Mouse (Mus musculus) hematopoietic stem cell, adult 5-6 weeks (primary cell): Measurements from ENCODE around the gene Ncoa3. TPM values are rescaled to one million over a fixed set of nuclear protein-coding genes. Genes with fewer than 3 reads are reported as not detected.

Experiments used
- ATAC-seq, 2 experiments: fragments of 125-278 bp in 1 of 2; replicated peaks in 1 of 2; 2 replicates each; pipeline ENCODE4 v1.8.0; 2016 to 2017; ENCODE audit warnings: inconsistent platforms in 2 of 2, mild to moderate bottlenecking in 2 of 2, moderate number of reproducible peaks in 2 of 2, low read depth in 1 of 2, moderate TSS enrichment in 1 of 2; ENCODE audit not compliant: low FRiP score in 2 of 2, poor library complexity in 2 of 2, severe bottlenecking in 2 of 2, insufficient read depth in 1 of 2, low TSS enrichment in 1 of 2
- total RNA-seq: library from RNA; stranded (forward); fragments of 172-1452, 232-1000 nt; gene quantifications from 2 replicates; pipeline ENCODE4 v1.2.3, GENCODE M21; 2017

The Ncoa3 gene
- total RNA-seq, 1 experiment from 2014 or later: 31.0 TPM

GRCm38 (mm10) chr2:166045549-166046501 lies 53.4 kb downstream of the Ncoa3 start:
- peak in 1 of 2 experiments; percentile 37; a peak in 2 of 4 replicates for ATAC-seq

GRCm38 (mm10) chr2:166047931-166048330 lies 55.5 kb downstream of the Ncoa3 start:
- no peak for ATAC-seq

GRCm38 (mm10) chr2:166048852-166049251 lies 56.4 kb downstream of the Ncoa3 start:
- ATAC-seq: no peak

DNA sequence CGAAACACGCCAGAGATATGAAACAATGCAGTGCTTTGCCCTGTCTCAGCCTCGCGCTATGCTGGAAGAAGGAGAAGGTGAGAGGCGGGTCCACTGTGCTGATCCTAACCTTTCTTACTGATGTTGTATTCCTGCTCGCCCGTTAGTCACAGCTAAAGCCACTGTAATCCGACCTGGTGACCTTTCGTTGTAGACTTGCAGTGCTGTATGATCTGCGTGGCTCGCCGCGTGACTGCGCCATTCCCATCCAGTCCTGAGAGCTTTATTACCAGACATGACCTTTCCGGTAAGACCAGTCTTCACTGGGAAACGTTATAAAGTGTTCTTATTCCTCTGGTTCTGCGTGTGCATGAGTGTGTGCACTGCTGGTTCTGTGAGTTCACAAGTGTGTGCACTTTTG lies 59.0 kb downstream of the Ncoa3 start:
- ATAC-seq: no peak

DNA sequence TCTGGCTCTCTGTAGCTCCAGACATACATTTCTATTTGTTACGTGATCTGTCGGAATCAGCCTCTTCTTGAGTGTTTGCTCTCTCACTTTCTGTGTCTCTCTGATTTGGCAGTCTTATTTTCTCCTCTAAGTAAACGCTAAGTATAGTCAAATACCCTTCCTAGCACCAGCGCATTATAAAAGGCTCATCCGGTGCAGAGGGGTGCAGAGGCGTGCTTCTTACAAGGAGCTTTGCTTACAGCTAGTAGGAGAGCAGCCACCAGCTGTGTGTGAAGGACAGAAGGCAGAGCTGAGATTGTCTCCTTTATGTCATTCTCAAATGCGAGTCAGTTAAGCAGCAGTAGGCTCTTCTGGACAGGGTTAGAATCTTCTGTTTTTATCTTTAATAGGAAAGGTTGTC lies 59.5 kb downstream of the Ncoa3 start:
- no peak for ATAC-seq

DNA sequence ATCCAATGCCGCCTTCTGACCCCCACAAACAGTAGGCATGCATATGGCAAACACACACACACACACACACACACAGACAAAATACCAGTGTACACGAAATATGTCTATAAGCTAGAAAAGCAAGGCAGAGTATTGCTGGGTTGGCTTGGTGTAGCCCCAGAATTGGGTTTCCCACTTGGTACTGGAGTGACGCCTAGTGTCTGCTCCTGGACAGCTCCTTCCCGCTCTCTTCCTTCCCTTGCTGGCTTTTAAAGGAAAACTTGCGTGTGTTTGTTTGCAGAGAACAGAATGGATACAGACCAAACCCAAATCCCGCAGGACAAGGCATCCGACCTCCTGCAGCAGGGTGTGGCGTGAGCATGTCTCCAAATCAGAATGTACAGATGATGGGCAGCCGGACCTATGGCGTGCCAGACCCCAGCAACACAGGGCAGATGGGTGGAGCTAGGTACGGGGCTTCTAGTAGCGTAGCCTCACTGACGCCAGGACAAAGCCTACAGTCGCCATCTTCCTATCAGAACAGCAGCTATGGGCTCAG lies 61.6 kb downstream of the Ncoa3 start:
- no peak for ATAC-seq

DNA sequence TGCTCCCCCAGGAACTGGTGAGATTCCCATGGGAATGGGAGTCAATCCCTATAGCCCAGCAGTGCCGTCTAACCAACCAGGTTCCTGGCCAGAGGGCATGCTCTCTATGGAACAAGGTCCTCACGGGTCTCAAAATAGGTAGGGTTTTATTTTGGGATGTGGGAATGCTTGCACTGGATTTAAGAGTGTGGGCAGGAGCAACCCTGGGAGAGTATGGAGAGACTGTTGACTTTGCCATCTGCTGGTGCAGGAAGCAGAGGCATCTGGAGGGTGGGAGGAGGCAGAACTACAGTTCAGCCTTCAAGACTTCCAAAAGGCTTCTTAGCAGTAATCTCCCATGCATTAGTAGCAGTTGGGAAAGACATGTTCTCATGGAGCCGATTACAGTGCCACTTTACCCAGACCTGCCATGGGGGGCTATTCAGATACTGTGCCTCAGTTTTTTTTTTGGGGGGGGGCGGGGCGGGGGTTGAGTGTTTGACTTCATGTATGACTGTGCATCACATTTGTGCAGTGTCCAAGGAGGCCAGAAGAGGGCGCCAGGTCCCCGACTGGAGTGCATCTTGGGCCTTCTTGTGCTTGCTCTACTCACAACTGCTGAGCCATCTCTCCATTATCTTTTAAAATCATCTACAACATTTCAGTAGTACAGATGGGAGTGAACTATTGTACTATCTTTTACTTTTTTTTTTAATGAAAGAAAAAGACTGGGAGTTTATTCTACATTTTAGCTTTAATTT lies 67.4 kb downstream of the Ncoa3 start:
- ATAC-seq: no peak

- ATAC-seq: no peak
These were observed 69.6 kb downstream of the Ncoa3 start for GRCm38 (mm10) chr2:166062008-166062407.

GRCm38 (mm10) chr2:166062431-166062830 lies 70.0 kb downstream of the Ncoa3 start:
- ATAC-seq: no peak

- ATAC-seq: no peak
These were observed 74.0 kb downstream of the Ncoa3 start for GRCm38 (mm10) chr2:166066434-166066833.

DNA sequence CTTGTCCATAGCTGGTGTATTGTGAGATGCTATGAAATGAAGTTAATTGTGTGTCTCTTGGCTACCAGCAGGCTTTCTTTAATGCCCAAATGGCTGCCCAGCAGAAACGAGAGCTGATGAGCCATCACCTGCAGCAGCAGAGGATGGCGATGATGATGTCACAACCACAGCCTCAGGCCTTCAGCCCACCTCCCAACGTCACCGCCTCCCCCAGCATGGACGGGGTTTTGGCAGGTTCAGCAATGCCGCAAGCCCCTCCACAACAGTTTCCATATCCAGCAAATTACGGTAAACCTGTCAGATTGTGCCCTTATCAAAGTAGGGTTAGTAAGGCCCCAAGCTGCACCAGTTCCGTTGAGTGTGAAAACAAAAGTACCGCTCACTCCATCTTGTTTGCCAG lies 75.8 kb downstream of the Ncoa3 start:
- ATAC-seq: no peak

DNA sequence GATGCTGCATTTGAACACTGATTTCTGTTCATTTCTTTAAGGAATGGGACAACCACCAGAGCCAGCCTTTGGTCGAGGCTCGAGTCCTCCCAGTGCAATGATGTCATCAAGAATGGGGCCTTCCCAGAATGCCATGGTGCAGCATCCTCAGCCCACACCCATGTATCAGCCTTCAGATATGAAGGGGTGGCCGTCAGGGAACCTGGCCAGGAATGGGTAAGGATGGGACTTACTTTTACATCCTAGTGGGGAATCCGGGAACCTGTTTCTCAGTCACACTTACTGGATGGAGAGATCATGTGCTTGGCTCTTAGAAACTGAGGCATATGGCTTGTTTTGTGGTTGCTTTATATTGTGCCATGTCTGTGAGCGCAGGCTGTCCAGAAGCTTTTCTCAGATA lies 76.7 kb downstream of the Ncoa3 start:
- no peak for ATAC-seq

- ATAC-seq: no peak
These were observed 77.3 kb downstream of the Ncoa3 start for GRCm38 (mm10) chr2:166069738-166070137.

GRCm38 (mm10) chr2:166071481-166071880 lies 79.0 kb downstream of the Ncoa3 start:
- no peak for ATAC-seq

DNA sequence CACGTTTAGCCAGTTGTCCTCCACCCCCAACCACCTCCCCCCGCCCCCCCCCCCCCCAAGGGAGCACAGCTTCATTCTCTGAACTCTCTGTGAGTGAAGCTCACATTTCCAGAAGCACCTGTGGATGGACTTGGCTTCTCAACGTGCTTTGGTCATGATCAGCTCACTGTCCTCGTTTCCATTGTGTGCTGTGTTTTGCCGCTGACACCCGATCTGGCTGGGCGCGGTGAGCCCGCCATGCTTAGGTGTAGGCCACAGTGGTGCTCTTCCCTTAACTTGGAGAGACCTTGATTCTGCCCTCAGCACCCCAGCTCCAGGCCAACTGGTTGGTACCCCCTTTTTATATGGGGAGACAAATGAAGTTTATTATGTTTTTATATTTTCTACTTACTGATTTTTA lies 79.5 kb downstream of the Ncoa3 start:
- ATAC-seq: no peak

- ATAC-seq: no peak
These were observed 80.6 kb downstream of the Ncoa3 start for GRCm38 (mm10) chr2:166073082-166073481.

DNA sequence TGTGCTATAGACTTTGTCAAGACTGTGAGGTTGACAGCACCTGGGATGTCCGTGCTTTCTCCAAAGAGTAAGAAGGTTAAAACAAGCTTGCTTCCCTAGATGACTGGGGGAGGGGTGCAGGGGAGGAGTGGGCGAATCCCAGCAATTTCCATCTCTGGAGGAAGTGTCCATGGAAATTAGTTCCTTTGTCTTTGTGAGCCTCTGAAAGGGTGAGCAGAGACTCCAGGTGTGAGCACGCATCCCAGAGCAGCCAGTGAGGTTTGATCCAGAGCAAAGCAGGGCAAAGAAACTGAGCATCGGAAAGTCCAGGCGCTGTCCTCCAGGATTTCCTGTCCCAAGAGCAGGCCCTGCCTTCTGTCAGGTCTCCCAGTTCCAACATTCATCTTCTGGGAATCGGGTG lies 81.9 kb downstream of the Ncoa3 start:
- no peak for ATAC-seq

DNA sequence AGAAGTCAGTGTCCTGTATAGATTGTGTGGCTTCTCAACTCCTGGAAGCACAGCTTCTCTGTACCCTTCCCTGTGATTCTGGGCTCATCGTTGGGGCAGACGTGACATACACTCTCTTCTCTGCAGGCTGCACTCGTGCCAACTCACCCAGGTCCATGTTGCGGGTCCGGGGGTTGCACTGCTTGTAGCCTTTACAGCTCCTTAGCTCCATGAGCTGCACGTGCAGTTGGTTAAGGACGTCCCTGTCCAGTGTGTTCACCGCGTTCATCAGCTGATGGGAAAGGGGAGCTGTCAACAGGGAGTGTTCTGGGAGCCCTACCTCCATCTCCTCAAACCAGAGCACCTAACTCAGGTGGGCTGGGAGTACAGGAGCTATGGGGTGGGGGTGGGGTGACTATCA lies 84.9 kb downstream of the Ncoa3 start:
- ATAC-seq: no peak
